Mouse (Mus musculus) testis, postnatal 14 days (tissue): ENCODE results near the gene Hkdc1.
"Not testable (repeated sequence)": the region's sequence is repeated elsewhere in the genome, so short reads cannot be mapped to it uniquely, and the experiment has no call there.

ENCODE experiments used
- DNase-seq: peaks from one replicate; pipeline ENCODE4 v3.0.0; 2021; ENCODE audit warnings: low spot score

Gene Hkdc1

GRCm38 (mm10) chr10:62422255-62422654 is at the start of gene Hkdc1:
Gene Hkdc1, minus strand, starts transcription at chr10:62422491.
- no peak for DNase-seq

- DNase-seq, result no peak
Measured at GRCm38 (mm10) chr10:62471105-62471504, 48.8 kb upstream of the Hkdc1 start.

- no peak for DNase-seq
Measured at GRCm38 (mm10) chr10:62469736-62470135, 47.4 kb upstream of the Hkdc1 start.

GRCm38 (mm10) chr10:62461321-62461720 is 39.0 kb upstream of the Hkdc1 start:
- no peak for DNase-seq

GRCm38 (mm10) chr10:62452001-62452400 is 29.7 kb upstream of the Hkdc1 start:
- not testable (repeated sequence) for DNase-seq

GRCm38 (mm10) chr10:62450280-62450640 is 28.0 kb upstream of the Hkdc1 start:
- no peak for DNase-seq

GRCm38 (mm10) chr10:62449364-62450279 is 27.3 kb upstream of the Hkdc1 start, which contains the start of the genes 4930507D05Rik and Supv3l1:
Gene 4930507D05Rik, plus strand, starts transcription at chr10:62449489.
Gene Supv3l1, minus strand, starts transcription at chr10:62449738.
- DNase-seq, result peak; percentile 90

- no peak for DNase-seq
Measured at GRCm38 (mm10) chr10:62430427-62430826, 8.1 kb upstream of the Hkdc1 start.

GRCm38 (mm10) chr10:62425081-62425871 is 3.0 kb upstream of the Hkdc1 start:
- DNase-seq, result no peak

- DNase-seq, result no peak
Measured at GRCm38 (mm10) chr10:62421127-62421526, 1.2 kb downstream of the Hkdc1 start.

- no peak for DNase-seq
Measured at GRCm38 (mm10) chr10:62420399-62420798, 1.9 kb downstream of the Hkdc1 start.

GRCm38 (mm10) chr10:62419422-62419821 is 2.9 kb downstream of the Hkdc1 start:
- DNase-seq, result no peak

GRCm38 (mm10) chr10:62418831-62419356 is 3.4 kb downstream of the Hkdc1 start:
- DNase-seq, result no peak

- DNase-seq, result no peak
Measured at GRCm38 (mm10) chr10:62413606-62413982, 8.7 kb downstream of the Hkdc1 start.

- no peak for DNase-seq
Measured at GRCm38 (mm10) chr10:62412906-62413605, 9.2 kb downstream of the Hkdc1 start.

- no peak for DNase-seq
Measured at GRCm38 (mm10) chr10:62411431-62412410, 10.6 kb downstream of the Hkdc1 start.

GRCm38 (mm10) chr10:62410943-62411342 is 11.3 kb downstream of the Hkdc1 start:
- no peak for DNase-seq

- peak; percentile 28 for DNase-seq
Measured at GRCm38 (mm10) chr10:62404901-62405300, 17.4 kb downstream of the Hkdc1 start.

- no peak for DNase-seq
Measured at GRCm38 (mm10) chr10:62401641-62402111, 20.6 kb downstream of the Hkdc1 start.

GRCm38 (mm10) chr10:62383011-62383410 is 39.3 kb downstream of the Hkdc1 start:
- DNase-seq, result no peak

- DNase-seq, result no peak
Measured at GRCm38 (mm10) chr10:62380936-62381335, 41.4 kb downstream of the Hkdc1 start.
